Mouse (Mus musculus) inflammation-experienced regulatory T-cells, adult 16 weeks (primary cell): ENCODE results near the gene Zfp691. TPM values are rescaled to one million over a fixed set of nuclear protein-coding genes. Genes with fewer than 3 reads are reported as not detected.

ENCODE experiments used
- polyA plus RNA-seq: library from polyadenylated mRNA; unstranded; fragments of 100-300 nt; shearing (Covaris generic); gene quantifications from one replicate; pipeline ENCODE4 v1.2.1, GENCODE M21; 2017

The Zfp691 gene
- 3.4 TPM for polyA plus RNA-seq

GRCm38 (mm10) chr4:119173851-119174453 lies at the start of gene Zfp691:
Gene Zfp691, minus strand, starts transcription at chr4:119174195.

GRCm38 (mm10) chr4:119218169-119218568 lies 44.2 kb upstream of the Zfp691 start, which contains the start of gene Tmem269:
Gene Tmem269, minus strand, starts transcription at chr4:119218217.

GRCm38 (mm10) chr4:119194909-119195581 lies 21.1 kb upstream of the Zfp691 start, which contains the start of gene Svbp:
Gene Svbp, plus strand, starts transcription at chr4:119195306.

GRCm38 (mm10) chr4:119189864-119190263 lies 15.9 kb upstream of the Zfp691 start, which contains the start of gene Ermap:
Gene Ermap, minus strand, starts transcription at chr4:119190011.

Other genes starting within 250 kb of the Zfp691 start
- gene Olfr1328, start 235.6 kb downstream of the Zfp691 start, polyA plus RNA-seq = not detected
- not detected for gene Lao1, start 212.6 kb downstream of the Zfp691 start, polyA plus RNA-seq
- 69.7 TPM for gene Slc2a1, start 65.5 kb downstream of the Zfp691 start, polyA plus RNA-seq
- 0.57 TPM for gene Ermap, start 15.8 kb upstream of the Zfp691 start, polyA plus RNA-seq
- gene Svbp, start 21.1 kb upstream of the Zfp691 start, polyA plus RNA-seq = 70.2 TPM
- 0.20 TPM for gene Tmem269, start 44.0 kb upstream of the Zfp691 start, polyA plus RNA-seq
- gene AU022252, start 58.5 kb upstream of the Zfp691 start, polyA plus RNA-seq = 16.9 TPM
- gene P3h1, start 58.7 kb upstream of the Zfp691 start, polyA plus RNA-seq = 1.2 TPM
- gene Cldn19, start 81.2 kb upstream of the Zfp691 start, polyA plus RNA-seq = not detected
- gene Ybx1, start 120.4 kb upstream of the Zfp691 start, polyA plus RNA-seq = 56.4 TPM
- gene Ppih, start 146.4 kb upstream of the Zfp691 start, polyA plus RNA-seq = 44.0 TPM
- gene Ccdc30, start 241.3 kb upstream of the Zfp691 start, polyA plus RNA-seq = 7.8 TPM
- gene Ppcs, start 248.2 kb upstream of the Zfp691 start, polyA plus RNA-seq = 68.2 TPM
- 0.27 TPM for gene Zmynd12, start 248.6 kb upstream of the Zfp691 start, polyA plus RNA-seq